Mouse (Mus musculus) cerebellum, adult 2 months (tissue): ENCODE measurements around the gene Grin2c. TPM values are rescaled to one million over a fixed set of nuclear protein-coding genes. Genes with fewer than 3 reads are reported as not detected.

Source experiments
- DNase-seq, 2 experiments: peaks; one replicate each; pipeline ENCODE4 v3.0.0; 2021
- H3K27ac ChIP-seq: fragments of 200-500 bp; 2 replicates; pipeline ENCODE4 v1.5.1; 2012; ENCODE audit warnings: low read length, control low read depth, inconsistent platforms; ENCODE audit not compliant: insufficient read depth
- H3K27me3 ChIP-seq: fragments of 200-500 bp; 2 replicates; pipeline ENCODE4 v1.6.1; 2012; ENCODE audit warnings: inconsistent platforms, mild to moderate bottlenecking, low read length, moderate library complexity; ENCODE audit not compliant: control insufficient read depth, insufficient read depth
- H3K4me1 ChIP-seq: fragments of 200-500 bp; 2 replicates; pipeline ENCODE4 v1.6.1; 2011; ENCODE audit warnings: low read length; ENCODE audit not compliant: control insufficient read depth, insufficient read depth
- H3K4me3 ChIP-seq: fragments of 200-500 bp; replicated peaks from 2 replicates; pipeline ENCODE3; 2011; ENCODE audit warnings: mild to moderate bottlenecking, low read depth, low read length, control low read depth; ENCODE audit not compliant: insufficient read depth
- CTCF ChIP-seq: fragments of 200-500 bp; IDR thresholded peaks from 2 replicates; pipeline ENCODE4 v1.5.1; 2011; ENCODE audit warnings: low read depth, mild to moderate bottlenecking, control low read depth, low read length, moderate library complexity, borderline replicate concordance; ENCODE audit not compliant: insufficient read depth
- POLR2A ChIP-seq: fragments of 200-500 bp; IDR thresholded peaks from 2 replicates; pipeline ENCODE4 v1.6.1; 2011; ENCODE audit warnings: low read length, control low read depth, borderline replicate concordance; ENCODE audit not compliant: insufficient read depth
- WGBS: fragments of 180-500 bp; shearing (Covaris S2); methylation state at CpG from one replicate; pipeline ENCODE4 v1.1.7; 2018; 5-methylcytosine and 5-hydroxymethylcytosine counted together
- polyA plus RNA-seq: library from polyadenylated mRNA; depleted of rRNA; stranded (reverse); fragments of >200 nt; gene quantifications from 2 replicates; pipeline ENCODE4 v1.2.3, GENCODE M21; 2012

The Grin2c gene
- polyA plus RNA-seq, 1 experiment: 249 TPM

DNA sequence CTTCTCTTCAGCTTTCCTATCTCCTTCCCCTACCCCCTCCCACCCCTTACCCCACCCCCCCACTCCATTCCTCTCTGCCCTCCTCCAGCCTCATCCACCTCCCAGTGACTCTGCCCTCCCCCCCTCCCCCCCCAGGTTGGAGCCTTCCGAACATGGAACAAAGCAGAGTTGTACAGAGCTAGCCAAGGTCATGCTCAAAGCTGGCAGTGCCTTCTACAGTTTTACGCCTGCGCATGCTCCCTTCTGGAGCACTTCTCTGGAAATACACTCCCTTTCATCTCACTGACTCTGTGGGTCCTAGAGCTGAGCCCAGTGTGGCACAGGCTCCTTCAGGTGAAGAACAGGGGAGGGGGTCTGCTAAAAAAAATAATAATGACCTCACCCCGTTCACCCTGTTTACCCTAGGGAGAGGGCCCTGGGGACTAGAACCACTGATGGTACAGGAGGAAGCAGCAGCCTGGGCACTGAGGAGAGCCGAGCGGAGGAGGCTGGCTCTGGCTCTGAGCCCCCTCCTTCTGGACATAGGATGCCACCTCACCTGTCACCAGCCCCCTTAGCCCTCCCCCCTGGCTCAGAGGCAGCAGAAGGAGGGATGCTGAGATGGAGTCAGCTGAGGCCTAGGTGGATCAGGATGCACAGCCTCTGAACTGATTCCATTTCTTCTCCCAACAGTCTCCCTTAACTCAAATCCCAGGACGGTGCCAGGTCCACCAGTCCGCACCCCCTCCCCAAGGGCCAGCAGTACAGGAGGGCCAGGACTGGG lies 15.9 kb upstream of the Grin2c start:
- peak overlapping the region; percentile 54; the same call in 1 of the 2 replicates for H3K27ac ChIP-seq
- H3K4me1 ChIP-seq: peaks cover 8% of the 10 kb centered on the region
- no peak overlapping the region for H3K4me3 ChIP-seq
- H3K27me3 ChIP-seq: no peaks in the 10 kb centered on the region
- 48% methylated on average over 8 of the region's 8 CpGs for WGBS
- DNase-seq: no peak
- TF ChIP-seq POLR2A (no peak), CTCF (no peak)

DNA sequence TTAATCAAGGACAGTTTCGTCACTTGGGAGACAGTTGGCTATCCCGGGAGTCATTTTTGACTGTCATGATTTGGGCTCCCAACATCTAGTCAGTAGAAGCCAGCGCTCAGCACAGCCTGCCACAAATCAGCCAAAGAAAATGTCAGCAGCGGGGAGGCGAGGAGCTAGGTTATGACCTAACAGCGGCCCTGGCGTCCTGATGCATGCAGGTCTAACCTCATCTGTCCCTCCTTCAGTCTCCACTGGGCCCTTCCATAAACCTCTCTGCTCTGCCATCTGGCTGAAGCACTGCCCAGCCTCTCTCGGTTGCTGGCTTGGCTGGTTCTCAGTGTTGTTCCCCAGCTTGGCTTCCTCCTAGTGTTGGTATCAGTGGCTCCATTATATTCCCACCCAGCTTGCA lies 15.3 kb upstream of the Grin2c start:
- Histone ChIP-seq H3K4me3 (no peak overlapping the region), H3K4me1 (peaks cover 8% of the 10 kb centered on the region), H3K27ac (peak overlapping the region; percentile 65), H3K27me3 (no peaks in the 10 kb centered on the region)
- DNase-seq: peak in 1 of 2 experiments; percentile 31
- TF ChIP-seq POLR2A (no peak), CTCF (no peak)
- 49% methylated on average over 8 of the region's 8 CpGs for WGBS

DNA sequence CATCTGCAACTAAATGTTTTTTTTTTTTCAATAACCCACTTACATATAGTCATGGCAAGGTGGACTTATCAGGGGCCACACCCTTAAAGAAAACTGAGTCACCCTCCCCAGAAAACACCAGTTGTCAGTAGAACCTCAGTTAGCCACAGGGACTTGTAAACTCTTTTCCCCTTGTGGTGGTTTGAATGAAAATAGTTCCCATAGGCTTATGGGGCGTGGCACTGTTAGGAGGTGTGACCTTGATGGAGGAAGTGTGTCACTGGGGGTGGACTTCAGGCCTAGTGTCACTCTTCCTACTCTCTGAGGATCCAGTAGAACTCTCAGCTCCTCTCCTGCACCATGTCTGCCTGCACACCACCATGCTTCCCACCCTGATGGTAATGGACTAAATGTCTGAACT lies 12.7 kb upstream of the Grin2c start:
- no peaks in the 10 kb centered on the region for H3K27me3 ChIP-seq
- no peak overlapping the region for H3K4me3 ChIP-seq
- no peak overlapping the region for H3K27ac ChIP-seq
- DNase-seq: no peak
- H3K4me1 ChIP-seq: peaks cover 5% of the 10 kb centered on the region; the same call in 1 of the 2 replicates
- TF ChIP-seq CTCF (no peak), POLR2A (no peak)
- WGBS: 83% methylated on average over 1 of the region's 1 CpGs

DNA sequence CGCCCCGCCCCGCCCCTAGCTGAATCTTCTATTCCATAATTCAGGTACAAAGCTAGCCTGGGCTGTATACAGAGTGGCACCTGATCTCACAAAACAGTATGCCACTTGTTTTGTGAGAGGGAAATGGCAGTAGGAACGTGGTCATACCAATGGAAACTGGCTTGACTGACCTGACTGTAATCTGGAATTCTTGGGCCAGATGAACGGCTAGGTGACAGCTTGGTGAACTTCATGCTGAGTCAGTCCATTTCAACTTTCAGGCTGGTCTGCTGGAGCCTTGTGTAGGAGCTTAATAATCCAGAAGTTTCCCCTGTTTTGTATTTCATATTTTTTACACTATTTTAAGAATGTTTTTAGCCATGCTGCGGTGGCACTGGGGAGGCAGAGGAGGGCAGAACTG lies 11.1 kb upstream of the Grin2c start:
- peak in 1 of 2 experiments; percentile 29 for DNase-seq
- Histone ChIP-seq H3K27me3 (no peaks in the 10 kb centered on the region), H3K4me3 (no peak overlapping the region), H3K4me1 (peaks cover 7% of the 10 kb centered on the region; the same call in 1 of the 2 replicates), H3K27ac (no peak overlapping the region)
- WGBS: 63% methylated on average over 6 of the region's 6 CpGs
- no peak for TF ChIP-seq CTCF
- TF ChIP-seq POLR2A: no peak

DNA sequence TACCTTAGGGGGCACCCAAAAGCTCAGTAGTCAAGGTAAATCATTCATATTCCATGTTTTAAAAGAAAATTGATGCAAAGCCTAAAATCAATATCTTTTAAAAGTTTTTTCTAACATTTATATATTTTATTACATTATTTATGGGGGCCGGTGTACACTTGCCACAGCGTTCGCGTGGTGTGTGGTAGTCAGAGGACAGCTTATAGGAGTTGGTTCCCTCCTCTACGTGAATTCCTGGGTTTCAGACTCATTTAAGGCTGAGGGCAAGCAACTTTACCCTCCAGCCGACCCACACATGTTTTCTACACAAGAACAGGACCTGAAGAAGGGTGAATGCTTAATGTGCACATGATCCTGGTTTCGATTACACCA lies 10.5 kb upstream of the Grin2c start:
- Histone ChIP-seq H3K4me3 (peak overlapping the region; percentile 79), H3K27me3 (no peaks in the 10 kb centered on the region), H3K27ac (peak overlapping the region; percentile 26; the same call in 1 of the 2 replicates), H3K4me1 (peaks cover 7% of the 10 kb centered on the region; the same call in 1 of the 2 replicates)
- DNase-seq: no peak
- TF ChIP-seq CTCF (no peak), POLR2A (no peak)
- WGBS: 17% methylated on average over 7 of the region's 7 CpGs

- H3K27me3 ChIP-seq: no peaks in the 10 kb centered on the region
- TF ChIP-seq CTCF (no peak), POLR2A (peak; percentile 89)
- peak within 1 kb of the TSS; percentile 48 for H3K27ac ChIP-seq
- WGBS: under 1% methylated on average over 42 of the region's 42 CpGs
- H3K4me1 ChIP-seq: 0 out of 2 replicates have a peak, but pooled peaks cover 4% of the 10 kb centered on the region
- peak; percentile 96 to 98 for DNase-seq
- peak within 1 kb of the TSS; percentile 79 for H3K4me3 ChIP-seq
Observed at GRCm38 (mm10) chr11:115276780-115277603, 9.9 kb upstream of the Grin2c start, which contains the start of gene Fdxr. Gene Fdxr (minus strand): TSS chr11:115277050.

DNA sequence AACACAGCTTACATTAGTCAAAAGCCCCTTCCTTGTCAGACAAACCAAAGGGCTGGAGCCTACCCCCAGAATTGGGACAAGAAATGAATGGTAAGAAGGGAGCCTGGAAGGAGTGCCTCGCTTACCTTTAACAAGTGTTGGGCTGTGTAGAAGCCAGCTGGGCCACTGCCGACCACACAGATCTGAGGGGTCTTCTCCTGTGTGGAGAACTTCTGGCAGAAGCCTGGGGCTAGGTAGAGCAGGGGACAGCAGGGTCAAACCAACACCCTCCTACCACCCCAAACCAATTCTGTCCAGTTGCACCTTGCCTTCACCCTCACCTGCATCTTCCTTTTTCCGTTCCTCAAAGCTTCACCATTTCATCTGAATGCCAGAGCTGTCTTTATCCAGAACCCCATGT lies 8.9 kb upstream of the Grin2c start:
- DNase-seq: no peak
- Histone ChIP-seq H3K4me3 (peak overlapping the region; percentile 28), H3K27ac (no peak overlapping the region), H3K27me3 (no peaks in the 10 kb centered on the region), H3K4me1 (0 out of 2 replicates have a peak, but pooled peaks cover 4% of the 10 kb centered on the region)
- WGBS: 36% methylated on average over 3 of the region's 3 CpGs
- TF ChIP-seq POLR2A (no peak), CTCF (no peak)

DNA sequence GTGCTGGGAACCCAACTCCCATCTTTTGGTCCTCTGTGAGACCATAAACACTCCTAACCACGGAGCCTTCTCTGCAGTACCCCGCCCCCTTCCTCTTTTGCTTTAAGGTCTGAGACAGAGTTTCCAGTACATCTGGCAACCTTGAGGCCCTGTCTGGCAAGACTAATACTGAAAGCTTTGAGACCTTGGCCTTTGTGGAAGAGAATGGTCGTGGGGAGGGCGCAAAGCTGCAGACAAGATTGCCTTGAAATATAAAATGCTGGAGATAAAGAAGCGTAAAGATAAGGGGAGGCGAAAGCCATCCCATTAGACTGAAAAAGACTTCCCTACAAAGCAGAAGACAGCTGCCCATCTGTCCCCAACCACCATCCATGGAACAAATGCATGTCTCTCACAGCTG lies 8.5 kb upstream of the Grin2c start:
- Histone ChIP-seq H3K27me3 (no peaks in the 10 kb centered on the region), H3K4me3 (no peak overlapping the region), H3K27ac (no peak overlapping the region), H3K4me1 (peaks cover 4% of the 10 kb centered on the region; the same call in 1 of the 2 replicates)
- TF ChIP-seq POLR2A (no peak), CTCF (no peak)
- WGBS: 79% methylated on average over 6 of the region's 6 CpGs
- DNase-seq: no peak
